Mouse (Mus musculus) limb, embryonic 14.5 days (tissue): ENCODE measurements around the gene Lgmn. TPM values are rescaled to one million over a fixed set of nuclear protein-coding genes. Genes with fewer than 3 reads are reported as not detected.
A peak's percentile ranks its signal among the peaks of the same experiment; 100 is the strongest.

Experiments
- ATAC-seq: fragments of 200-750 bp; cut with Nextera tagmentation; 2 replicates; pipeline ENCODE4 v1.8.0; 2017; ENCODE audit warnings: low read depth, moderate number of reproducible peaks, moderate TSS enrichment; ENCODE audit not compliant: low FRiP score
- DNase-seq: peaks from one replicate; pipeline ENCODE4 v3.0.0-alpha.2; 2015; ENCODE audit warnings: low spot score
- H3K27ac ChIP-seq: fragments of 300-500 bp; sonication (generic); replicated peaks from 2 replicates; pipeline ENCODE4 v1.5.1; 2014; ENCODE audit warnings: low read depth, mild to moderate bottlenecking, low read length, moderate library complexity, mixed read lengths
- H3K27me3 ChIP-seq: fragments of 300-500 bp; sonication (generic); 2 replicates; pipeline ENCODE4 v1.6.1; 2014; ENCODE audit warnings: low read length, mixed read lengths; ENCODE audit not compliant: control insufficient read depth, insufficient read depth
- H3K36me3 ChIP-seq: fragments of 300-500 bp; sonication (generic); 2 replicates; pipeline ENCODE4 v1.6.1; 2014; ENCODE audit warnings: mild to moderate bottlenecking, low read length, moderate library complexity, mixed read lengths; ENCODE audit not compliant: control insufficient read depth, insufficient read depth
- H3K4me1 ChIP-seq: fragments of 300-500 bp; sonication (generic); 2 replicates; pipeline ENCODE4 v1.6.1; 2014; ENCODE audit warnings: antibody characterized with exemption, low read length, mixed read lengths; ENCODE audit not compliant: control insufficient read depth, insufficient read depth
- H3K4me2 ChIP-seq: fragments of 300-500 bp; sonication (generic); replicated peaks from 2 replicates; pipeline ENCODE4 v1.6.1; 2014; ENCODE audit warnings: low read depth, mild to moderate bottlenecking, low read length, moderate library complexity; ENCODE audit not compliant: severe bottlenecking
- H3K4me3 ChIP-seq: fragments of 300-500 bp; sonication (generic); replicated peaks from 2 replicates; pipeline ENCODE4 v1.5.1; 2014; ENCODE audit warnings: low read length
- H3K9ac ChIP-seq: fragments of 300-500 bp; sonication (generic); 2 replicates; pipeline ENCODE4 v1.6.1; 2014; ENCODE audit warnings: mild to moderate bottlenecking, low read depth, low read length, moderate library complexity; ENCODE audit not compliant: severe bottlenecking
- H3K9me3 ChIP-seq: fragments of 300-500 bp; sonication (generic); 2 replicates; pipeline ENCODE4 v1.6.1; 2016; ENCODE audit warnings: low read length; ENCODE audit not compliant: control insufficient read depth
- POLR2A ChIP-seq: fragments of 200-500 bp; IDR thresholded peaks from 2 replicates; pipeline ENCODE4 v1.8.0; 2012; ENCODE audit warnings: inconsistent platforms, mild to moderate bottlenecking, moderate library complexity, borderline replicate concordance; ENCODE audit not compliant: insufficient read depth, insufficient read length; ENCODE audit errors: extremely low read depth
- WGBS: fragments of 180-500 bp; shearing (Covaris S2); extraction: QIAGEN DNeasy Blood & Tissue Kit; methylation state at CpG from one replicate; pipeline ENCODE4 v1.1.7; 2014; 5-methylcytosine and 5-hydroxymethylcytosine counted together
- polyA plus RNA-seq, 2 experiments: library from polyadenylated mRNA; depleted of rRNA in 1 of 2; stranded (reverse) in 1 of 2; unstranded in 1 of 2; fragments of >200 nt; fragmentation: Nextera tagmentation in 1 of 2; extraction: Ambion mirVana in 1 of 2; gene quantifications; 2 replicates each; pipeline versions ENCODE4 v1.2.1 to v1.2.3; 2012 to 2014

Gene Lgmn
- polyA plus RNA-seq (2012; rRNA removed) (78.7 and 88.4 TPM in 2 replicates), polyA plus RNA-seq (2014; fragmentation: Nextera tagmentation; extraction: Ambion mirVana) (105 and 106 TPM in 2 replicates)

DNA sequence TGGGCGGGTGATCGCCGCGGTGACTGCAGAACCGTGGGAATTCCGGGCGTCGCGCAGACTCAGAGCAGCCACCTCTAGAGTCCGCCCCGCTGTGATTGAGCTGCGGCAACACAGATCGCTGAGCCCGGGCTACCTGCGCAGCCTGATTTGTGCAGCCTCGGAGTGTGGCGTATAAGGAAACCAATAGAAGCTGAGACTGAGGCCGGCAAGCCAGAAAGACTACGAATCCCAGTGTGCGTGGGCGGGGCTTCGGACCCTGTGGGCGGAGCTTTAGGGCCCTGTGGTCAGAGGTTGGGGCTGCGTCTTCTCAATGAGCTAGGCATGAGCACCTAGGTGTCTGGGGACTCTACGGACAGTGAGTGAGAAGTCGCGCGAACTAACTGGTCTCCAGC lies at the start of gene Lgmn:
TSS of gene Lgmn (minus strand) at position 182 of the 392 bp plus-strand sequence.
- no peaks in the 10 kb centered on the region for H3K36me3 ChIP-seq
- peak; percentile 98 for DNase-seq

DNA sequence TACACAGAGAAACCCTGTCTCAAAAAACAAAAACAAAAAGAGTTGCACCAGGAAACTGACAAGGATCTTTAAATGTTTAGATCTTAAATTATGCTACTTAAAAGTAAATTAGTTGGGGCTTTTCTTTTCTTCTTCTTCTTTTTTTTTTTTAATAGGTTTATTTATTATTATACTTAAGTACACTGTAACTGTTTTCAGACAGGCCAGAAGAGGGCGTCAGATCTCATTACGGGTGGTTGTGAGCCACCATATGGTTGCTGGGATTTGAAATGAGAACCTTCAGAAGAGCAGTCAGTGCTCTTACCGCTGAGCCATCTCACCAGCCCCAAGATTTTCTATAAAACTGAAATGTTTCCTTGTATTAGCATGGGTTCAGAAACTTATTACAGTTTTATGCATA lies 45.3 kb upstream of the Lgmn start:
- no peak overlapping the region for H3K4me2 ChIP-seq
- H3K36me3 ChIP-seq: peaks cover 87% of the 10 kb centered on the region
- H3K9ac ChIP-seq: no peak overlapping the region

More for the DNA sequence above, at the start of gene Lgmn:
- H3K4me1 ChIP-seq: peaks cover 7% of the 10 kb centered on the region; the same call in 1 of the 2 replicates
- no peaks in the 10 kb centered on the region for H3K27me3 ChIP-seq
- peak within 1 kb of the TSS; percentile 54 for H3K4me3 ChIP-seq
- H3K4me2 ChIP-seq: peak within 1 kb of the TSS; percentile 55
- H3K9me3 ChIP-seq: no peaks in the 10 kb centered on the region
- ATAC-seq: peak; percentile 99
- WGBS: 0% methylated on average over 28 of the region's 28 CpGs
- H3K9ac ChIP-seq: peak within 1 kb of the TSS; percentile 59
- TF ChIP-seq POLR2A: no peak
- H3K27ac ChIP-seq: peak within 1 kb of the TSS; percentile 27; the same call in 1 of the 2 replicates

GRCm38 (mm10) chr12:102480481-102480880 lies 40.9 kb upstream of the Lgmn start:
- ATAC-seq: no peak
- no peaks in the 10 kb centered on the region for H3K9me3 ChIP-seq
- peaks cover 79% of the 10 kb centered on the region for H3K36me3 ChIP-seq
- 85% methylated on average over 4 of the region's 4 CpGs for WGBS
- no peak for DNase-seq
- no peak overlapping the region for H3K27ac ChIP-seq
- no peak overlapping the region for H3K9ac ChIP-seq
- TF ChIP-seq POLR2A: no peak
- H3K27me3 ChIP-seq: no peaks in the 10 kb centered on the region
- H3K4me3 ChIP-seq: no peak overlapping the region
- H3K4me2 ChIP-seq: no peak overlapping the region
- no peaks in the 10 kb centered on the region for H3K4me1 ChIP-seq

More for the DNA sequence above, 45.3 kb upstream of the Lgmn start:
- Histone ChIP-seq H3K27ac (no peak overlapping the region), H3K4me1 (no peaks in the 10 kb centered on the region), H3K9me3 (no peaks in the 10 kb centered on the region), H3K4me3 (no peak overlapping the region), H3K27me3 (no peaks in the 10 kb centered on the region)
- DNase-seq: no peak
- ATAC-seq: no peak
- no peak for TF ChIP-seq POLR2A
- 65% methylated on average over 3 of the region's 3 CpGs for WGBS

GRCm38 (mm10) chr12:102474411-102474810 lies 34.8 kb upstream of the Lgmn start:
- Histone ChIP-seq H3K4me2 (no peak overlapping the region), H3K9ac (no peak overlapping the region), H3K36me3 (peaks cover 56% of the 10 kb centered on the region), H3K4me1 (0 out of 2 replicates have a peak, but pooled peaks cover 7% of the 10 kb centered on the region), H3K9me3 (no peaks in the 10 kb centered on the region), H3K27me3 (no peaks in the 10 kb centered on the region), H3K27ac (no peak overlapping the region), H3K4me3 (no peak overlapping the region)
- 88% methylated on average over 7 of the region's 7 CpGs for WGBS
- ATAC-seq: no peak
- no peak for DNase-seq
- TF ChIP-seq POLR2A: no peak

- Histone ChIP-seq H3K4me1 (0 out of 2 replicates have a peak, but pooled peaks cover 7% of the 10 kb centered on the region), H3K9ac (peak within 1 kb of the TSS; percentile 83), H3K27ac (peak within 1 kb of the TSS; percentile 68), H3K4me2 (peak within 1 kb of the TSS; percentile 84), H3K4me3 (peak within 1 kb of the TSS; percentile 98), H3K36me3 (peaks cover 18% of the 10 kb centered on the region), H3K9me3 (no peaks in the 10 kb centered on the region), H3K27me3 (no peaks in the 10 kb centered on the region)
- DNase-seq (peak; percentile 95), ATAC-seq (peak; percentile 99)
- peak; percentile 63; the same call in 1 of the 2 replicates for TF ChIP-seq POLR2A
- WGBS: 1% methylated on average over 52 of the region's 86 CpGs
Measured at GRCm38 (mm10) chr12:102468894-102469764, 29.5 kb upstream of the Lgmn start, which contains the start of gene Golga5. Golga5 (plus strand) TSS chr12:102469135.
